Mouse (Mus musculus): Measurements from ENCODE around the gene Dscam. TPM values are rescaled to one million over a fixed set of nuclear protein-coding genes. Genes with fewer than 3 reads are reported as not detected.

The Dscam gene
- total and polyA plus RNA-seq, 2 experiments, result not detected

DNA sequence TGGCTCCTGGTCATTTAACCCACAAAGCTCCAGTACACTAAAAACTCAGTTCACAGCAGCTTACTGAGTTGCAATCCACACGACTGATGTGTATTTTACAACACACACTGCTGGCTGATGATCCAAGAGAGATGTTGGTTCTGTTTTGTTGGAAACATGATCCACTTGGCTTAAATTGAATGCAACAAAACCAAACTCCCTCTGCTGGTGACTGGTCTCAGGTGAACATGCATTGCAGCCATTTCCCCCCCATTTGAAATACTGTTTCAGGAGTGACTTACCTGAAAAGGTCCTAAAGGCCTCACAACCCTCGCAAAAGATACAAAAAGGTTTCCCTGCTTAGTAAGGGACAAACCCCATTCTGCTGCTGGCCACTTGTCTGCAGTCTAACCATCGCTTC lies 156.2 kb downstream of the Dscam start:
- WGBS, result 76% methylated on average over 3 of the region's 3 CpGs
- Histone ChIP-seq H3K79me2 (ENCODE audit: control insufficient read depth, insufficient read depth, low read length) (no peaks in the 10 kb centered on the region), H3K4me1 (ENCODE audit: control insufficient read depth, insufficient read depth, low read length) (no peaks in the 10 kb centered on the region), H3K27ac (replicated peaks; ENCODE audit: insufficient read depth, low read depth, low read length) (no peak overlapping the region), H3K9ac (ENCODE audit: low read depth, low read length) (no peak overlapping the region), H3K4me3 (ENCODE audit: insufficient read depth, low read depth, low read length) (no peak overlapping the region), H3K27me3 (ENCODE audit: control insufficient read depth, insufficient read depth, low read length) (no peaks in the 10 kb centered on the region), H3K36me3 (ENCODE audit: control insufficient read depth, insufficient read depth, low read length) (no peaks in the 10 kb centered on the region)
- TF ChIP-seq CTCF (IDR thresholded peaks at IDR 0.05; ENCODE audit: low read depth, low read length) (no peak), POLR2A (IDR thresholded peaks at IDR 0.05; ENCODE audit: extremely low read depth, insufficient read depth, low read length) (no peak)
- DNase-seq (ENCODE audit: extremely low read depth, low read depth, low spot score), result peak; percentile 30

DNA sequence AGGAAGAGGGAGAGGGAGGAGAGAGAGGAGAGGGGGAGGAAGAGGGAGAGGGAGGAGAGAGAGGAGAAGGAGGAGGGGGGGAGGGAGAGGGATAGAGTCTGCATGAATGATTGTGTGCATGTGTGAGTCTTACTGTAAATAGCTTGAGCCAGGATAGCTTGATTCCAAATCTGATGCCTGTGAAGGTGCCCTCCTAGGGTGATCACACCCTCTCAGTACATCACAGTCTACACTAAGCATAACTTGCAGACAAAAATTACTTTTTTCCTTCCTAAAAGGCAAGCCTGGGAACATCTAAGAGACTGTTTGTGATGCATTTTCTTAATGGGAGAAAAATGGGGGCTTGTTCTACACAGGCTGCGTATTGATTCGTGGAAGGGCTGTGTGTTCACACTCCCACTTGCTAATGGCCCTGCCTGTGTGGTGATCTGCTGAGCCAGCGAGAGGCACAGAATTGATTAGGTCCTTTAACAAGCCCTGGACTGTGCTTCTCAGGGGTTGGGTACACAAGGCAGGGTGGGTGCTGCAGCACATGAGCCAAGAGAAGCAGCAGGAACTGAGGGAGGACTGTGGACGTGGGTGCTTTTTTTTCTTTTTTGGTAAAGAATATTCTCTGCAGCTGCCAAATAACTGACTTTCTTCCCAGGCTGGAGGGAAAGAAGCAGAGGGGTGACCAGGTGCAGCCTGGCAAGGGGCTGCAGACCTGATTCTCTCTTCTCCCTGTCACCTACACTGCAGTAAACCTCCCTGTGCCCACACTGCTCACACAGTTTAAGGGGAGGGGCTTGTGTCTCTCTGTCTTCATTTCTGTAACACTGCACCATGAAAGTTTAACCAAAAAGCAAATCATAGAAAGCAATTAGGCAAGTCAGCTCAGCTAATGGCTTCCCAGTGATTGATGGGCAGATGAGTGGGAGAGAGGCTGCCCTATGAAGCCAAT lies 161.2 kb downstream of the Dscam start:
- Histone ChIP-seq H3K79me2 (ENCODE audit: control insufficient read depth, insufficient read depth, low read length) (no peaks in the 10 kb centered on the region), H3K36me3 (ENCODE audit: control insufficient read depth, insufficient read depth, low read length) (no peaks in the 10 kb centered on the region), H3K4me3 (ENCODE audit: insufficient read depth, low read depth, low read length) (no peak overlapping the region), H3K27ac (replicated peaks; ENCODE audit: insufficient read depth, low read depth, low read length) (no peak overlapping the region), H3K4me1 (ENCODE audit: control insufficient read depth, insufficient read depth, low read length) (no peaks in the 10 kb centered on the region), H3K27me3 (ENCODE audit: control insufficient read depth, insufficient read depth, low read length) (no peaks in the 10 kb centered on the region), H3K9ac (ENCODE audit: low read depth, low read length) (no peak overlapping the region)
- TF ChIP-seq POLR2A (IDR thresholded peaks at IDR 0.05; ENCODE audit: extremely low read depth, insufficient read depth, low read length) (no peak), CTCF (IDR thresholded peaks at IDR 0.05; ENCODE audit: low read depth, low read length) (no peak)
- DNase-seq (ENCODE audit: extremely low read depth, low read depth, low spot score), result no peak
- 64% methylated on average over 4 of the region's 4 CpGs for WGBS

DNA sequence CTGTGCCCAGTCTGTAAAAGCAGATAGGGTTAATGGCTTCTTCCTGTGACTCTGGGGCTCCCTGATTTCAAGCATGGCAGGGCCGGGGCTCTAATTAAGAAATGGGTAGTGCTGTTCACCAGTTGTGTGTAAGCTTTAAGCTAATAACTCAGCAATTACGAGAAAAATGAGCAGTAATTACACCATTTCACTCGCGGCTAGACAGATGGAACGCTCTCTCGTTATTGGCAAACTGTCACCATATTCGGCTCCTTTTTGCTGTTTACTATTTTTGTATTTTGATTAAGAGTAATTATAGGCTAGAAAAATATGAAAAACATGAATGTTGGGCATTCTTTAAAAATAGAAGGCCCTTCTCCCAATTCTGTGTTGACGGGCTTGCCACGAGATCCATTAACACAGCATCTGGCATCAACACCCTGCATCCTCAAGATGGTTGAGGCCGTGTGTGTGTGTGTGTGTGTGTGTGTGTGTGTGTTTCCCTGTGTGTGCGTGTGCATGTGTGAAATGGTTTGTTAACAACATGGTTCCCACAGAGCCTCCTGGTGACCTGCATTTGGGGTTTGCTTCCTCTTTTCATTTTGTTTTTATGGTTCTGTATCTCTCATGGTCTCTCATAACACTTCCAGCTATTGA lies 162.5 kb downstream of the Dscam start:
- Histone ChIP-seq H3K79me2 (ENCODE audit: control insufficient read depth, insufficient read depth, low read length) (no peaks in the 10 kb centered on the region), H3K36me3 (ENCODE audit: control insufficient read depth, insufficient read depth, low read length) (no peaks in the 10 kb centered on the region), H3K27ac (replicated peaks; ENCODE audit: insufficient read depth, low read depth, low read length) (no peak overlapping the region), H3K4me3 (ENCODE audit: insufficient read depth, low read depth, low read length) (no peak overlapping the region), H3K4me1 (ENCODE audit: control insufficient read depth, insufficient read depth, low read length) (no peaks in the 10 kb centered on the region), H3K9ac (ENCODE audit: low read depth, low read length) (no peak overlapping the region), H3K27me3 (ENCODE audit: control insufficient read depth, insufficient read depth, low read length) (no peaks in the 10 kb centered on the region)
- 81% methylated on average over 11 of the region's 11 CpGs for WGBS
- no peak for DNase-seq (ENCODE audit: extremely low read depth, low read depth, low spot score)
- no peak for TF ChIP-seq CTCF (IDR thresholded peaks at IDR 0.05; ENCODE audit: low read depth, low read length)
- no peak for TF ChIP-seq POLR2A (IDR thresholded peaks at IDR 0.05; ENCODE audit: extremely low read depth, insufficient read depth, low read length)

DNA sequence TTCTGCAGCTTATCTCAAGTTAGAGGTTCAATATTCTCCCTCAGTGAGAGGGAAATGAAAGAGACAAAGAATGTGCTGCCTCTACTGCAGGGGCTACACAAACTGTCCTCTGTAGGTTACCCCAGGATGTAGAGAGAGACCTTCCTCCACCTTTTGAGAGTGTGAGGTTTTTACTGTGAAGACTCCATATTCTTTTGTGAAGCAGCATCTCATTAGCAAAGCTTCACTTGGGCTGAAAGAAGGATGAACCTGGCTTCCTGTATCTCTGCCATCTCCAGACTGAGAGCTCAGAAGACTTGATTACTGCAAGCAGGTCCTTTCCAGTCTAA lies 163.7 kb downstream of the Dscam start:
- H3K4me3 ChIP-seq (ENCODE audit: insufficient read depth, low read depth, low read length), result no peak overlapping the region
- H3K36me3 ChIP-seq (ENCODE audit: control insufficient read depth, insufficient read depth, low read length), result no peaks in the 10 kb centered on the region
- H3K9ac ChIP-seq (ENCODE audit: low read depth, low read length), result no peak overlapping the region
- no peak overlapping the region for H3K27ac ChIP-seq (replicated peaks; ENCODE audit: insufficient read depth, low read depth, low read length)
- no peak for DNase-seq (ENCODE audit: extremely low read depth, low read depth, low spot score)
- no peaks in the 10 kb centered on the region for H3K4me1 ChIP-seq (ENCODE audit: control insufficient read depth, insufficient read depth, low read length)
- no peaks in the 10 kb centered on the region for H3K27me3 ChIP-seq (ENCODE audit: control insufficient read depth, insufficient read depth, low read length)
- no peaks in the 10 kb centered on the region for H3K79me2 ChIP-seq (ENCODE audit: control insufficient read depth, insufficient read depth, low read length)
- no peak for TF ChIP-seq CTCF (IDR thresholded peaks at IDR 0.05; ENCODE audit: low read depth, low read length)
- TF ChIP-seq POLR2A (IDR thresholded peaks at IDR 0.05; ENCODE audit: extremely low read depth, insufficient read depth, low read length), result no peak

DNA sequence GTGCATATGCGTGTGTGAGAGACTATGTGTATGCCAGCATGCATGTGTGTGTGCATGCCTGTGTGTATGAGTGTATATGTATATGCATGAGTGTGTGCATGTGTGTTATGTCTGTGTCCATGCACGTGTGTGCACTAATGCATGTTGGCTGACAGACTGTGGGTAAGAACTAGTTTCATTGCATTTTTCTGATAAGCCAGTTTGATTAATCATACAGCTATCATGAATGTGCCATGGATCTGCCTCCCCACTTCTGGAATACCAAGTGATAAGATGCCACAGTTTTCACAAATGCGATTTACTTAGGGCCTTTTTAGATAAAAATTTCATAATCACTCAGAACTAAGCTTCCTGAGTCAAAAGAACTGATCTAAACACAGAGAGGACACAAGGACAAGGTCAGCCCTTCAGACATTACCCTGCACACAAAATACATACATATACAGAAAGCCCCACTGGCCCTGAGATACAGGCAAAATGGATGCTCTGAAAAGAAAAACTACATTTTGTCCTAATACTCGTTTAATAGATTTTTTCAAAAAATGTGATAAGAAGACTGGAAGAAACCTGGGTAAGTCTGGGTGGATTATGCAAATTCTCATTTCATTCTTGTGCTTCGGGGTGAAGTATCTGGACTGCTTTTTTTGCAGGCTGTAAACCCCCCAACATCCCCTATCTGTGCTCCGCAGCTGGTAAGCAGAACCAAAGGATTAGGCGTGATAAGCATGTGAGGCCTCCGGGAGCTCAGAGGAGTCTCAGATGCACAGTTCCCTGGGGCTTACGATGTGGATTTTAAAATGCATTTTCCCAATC lies 164.3 kb downstream of the Dscam start:
- H3K4me3 ChIP-seq (ENCODE audit: insufficient read depth, low read depth, low read length), result no peak overlapping the region
- no peaks in the 10 kb centered on the region for H3K79me2 ChIP-seq (ENCODE audit: control insufficient read depth, insufficient read depth, low read length)
- WGBS, result 68% methylated on average over 9 of the region's 9 CpGs
- no peak overlapping the region for H3K9ac ChIP-seq (ENCODE audit: low read depth, low read length)
- DNase-seq (ENCODE audit: extremely low read depth, low read depth, low spot score), result no peak
- H3K27me3 ChIP-seq (ENCODE audit: control insufficient read depth, insufficient read depth, low read length), result no peaks in the 10 kb centered on the region
- no peak overlapping the region for H3K27ac ChIP-seq (replicated peaks; ENCODE audit: insufficient read depth, low read depth, low read length)
- H3K4me1 ChIP-seq (ENCODE audit: control insufficient read depth, insufficient read depth, low read length), result no peaks in the 10 kb centered on the region
- no peaks in the 10 kb centered on the region for H3K36me3 ChIP-seq (ENCODE audit: control insufficient read depth, insufficient read depth, low read length)
- TF ChIP-seq CTCF (IDR thresholded peaks at IDR 0.05; ENCODE audit: low read depth, low read length) (no peak), POLR2A (IDR thresholded peaks at IDR 0.05; ENCODE audit: extremely low read depth, insufficient read depth, low read length) (no peak)
